Mouse (Mus musculus) spleen, adult 2 months (tissue): ENCODE results near the gene Memo1. TPM values are rescaled to one million over a fixed set of nuclear protein-coding genes. Genes with fewer than 3 reads are reported as not detected.

ENCODE experiments used
- DNase-seq, 2 experiments: peaks; one replicate each; pipeline versions ENCODE4 v3.0.0 to v3.0.0-alpha.2; 2012 to 2021; ENCODE audit warnings: low spot score in 2 of 2, low read depth in 1 of 2
- H3K27ac ChIP-seq: fragments of 200-500 bp; 2 replicates; pipeline ENCODE4 v1.5.1; 2012; ENCODE audit warnings: low read length, inconsistent platforms; ENCODE audit not compliant: insufficient read depth
- H3K27me3 ChIP-seq: fragments of 200-500 bp; 2 replicates; pipeline ENCODE4 v1.6.1; 2012; ENCODE audit warnings: mild to moderate bottlenecking, moderate library complexity, low read length, inconsistent platforms; ENCODE audit not compliant: control insufficient read depth, insufficient read depth
- H3K36me3 ChIP-seq: fragments of 200-500 bp; 2 replicates; pipeline ENCODE4 v1.6.1; 2012; ENCODE audit warnings: mild to moderate bottlenecking, low read length, inconsistent platforms; ENCODE audit not compliant: control insufficient read depth, insufficient read depth
- H3K4me1 ChIP-seq: fragments of 200-500 bp; 2 replicates; pipeline ENCODE4 v1.6.1; 2011; ENCODE audit warnings: inconsistent platforms; ENCODE audit not compliant: control insufficient read depth, insufficient read depth, insufficient read length
- H3K4me3 ChIP-seq: fragments of 200-500 bp; 2 replicates; pipeline ENCODE4 v1.5.1; 2011; ENCODE audit warnings: mild to moderate bottlenecking, inconsistent platforms; ENCODE audit not compliant: insufficient read depth, insufficient read length; ENCODE audit errors: extremely low read depth
- CTCF ChIP-seq: fragments of 200-500 bp; IDR thresholded peaks from 2 replicates; pipeline ENCODE4 v1.5.1; 2011; ENCODE audit warnings: mild to moderate bottlenecking, inconsistent platforms; ENCODE audit not compliant: insufficient read depth, insufficient read length, insufficient replicate concordance; ENCODE audit errors: extremely low read depth
- POLR2A ChIP-seq: fragments of 200-500 bp; IDR thresholded peaks from 2 replicates; pipeline ENCODE4 v1.6.1; 2011; ENCODE audit warnings: low read depth, low read length, inconsistent platforms
- WGBS: fragments of 180-500 bp; shearing (Covaris S2); methylation state at CpG from one replicate; pipeline ENCODE4 v1.1.7; 2018; 5-methylcytosine and 5-hydroxymethylcytosine counted together
- polyA plus RNA-seq: library from polyadenylated mRNA; depleted of rRNA; stranded (reverse); fragments of >200 nt; gene quantifications from 2 replicates; pipeline ENCODE4 v1.2.3, GENCODE M21; 2012

Gene Memo1
- polyA plus RNA-seq, 1 experiment, result 35.4 TPM

DNA sequence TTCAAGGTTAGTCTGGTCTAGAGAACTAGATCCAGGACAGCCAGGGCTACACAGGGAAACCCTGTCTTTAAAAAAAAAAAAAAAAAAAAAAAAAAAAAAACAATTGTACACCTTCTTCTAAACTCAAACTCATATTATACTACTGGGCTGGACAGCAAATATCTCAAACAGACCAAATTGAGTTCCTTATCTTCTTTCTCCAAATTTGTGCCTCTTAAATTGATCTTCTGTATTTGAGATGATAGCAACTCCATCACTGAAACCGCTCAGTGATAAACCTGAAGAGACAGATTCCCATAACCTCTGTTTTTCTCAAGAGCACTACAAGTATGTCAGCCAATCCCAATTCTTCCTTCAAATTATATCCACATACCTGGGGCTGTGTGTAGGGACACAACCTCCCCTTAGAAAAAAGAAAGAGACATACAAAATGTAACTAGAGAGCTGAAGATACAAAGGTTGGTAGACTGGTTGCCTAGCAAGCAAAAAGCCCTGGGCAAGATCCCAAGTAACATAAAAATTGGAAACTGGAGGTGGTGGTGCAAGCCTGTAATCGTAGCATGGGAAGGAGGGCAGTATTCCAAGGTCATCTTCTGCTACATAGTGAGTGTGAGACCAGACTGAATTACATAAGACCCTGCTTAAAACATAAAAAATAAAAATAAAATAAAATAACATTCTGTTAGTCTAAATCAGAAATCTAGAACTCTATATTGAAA lies 10.8 kb downstream of the Memo1 start:
- DNase-seq, result no peak
- Histone ChIP-seq H3K27ac (no peak overlapping the region), H3K4me1 (no peaks in the 10 kb centered on the region; the same call in 1 of the 2 replicates), H3K27me3 (no peaks in the 10 kb centered on the region), H3K4me3 (no peak overlapping the region), H3K36me3 (no peaks in the 10 kb centered on the region)
- TF ChIP-seq CTCF (no peak), POLR2A (no peak)
- 82% methylated on average over 2 of the region's 2 CpGs for WGBS

DNA sequence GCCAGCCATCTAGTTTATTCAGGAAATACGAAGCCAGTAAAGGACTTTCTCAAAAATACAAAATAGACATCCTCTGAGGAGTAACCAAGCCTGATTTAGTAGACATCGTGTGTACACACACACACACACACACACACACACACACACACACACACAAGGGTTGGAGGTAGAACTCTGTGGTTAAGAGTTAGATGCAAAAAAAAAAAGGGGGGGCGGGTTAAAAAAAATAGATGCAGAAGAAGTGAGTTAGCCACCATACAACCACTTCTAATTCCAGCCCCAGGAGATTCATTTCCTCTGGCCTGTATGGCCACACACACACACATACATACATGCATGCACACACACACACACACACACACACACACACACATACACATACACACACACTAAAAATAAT lies 13.3 kb downstream of the Memo1 start:
- Histone ChIP-seq H3K27ac (no peak overlapping the region), H3K36me3 (no peaks in the 10 kb centered on the region), H3K4me3 (no peak overlapping the region), H3K27me3 (no peaks in the 10 kb centered on the region), H3K4me1 (no peaks in the 10 kb centered on the region; the same call in 1 of the 2 replicates)
- 64% methylated on average over 3 of the region's 3 CpGs for whole genome bisulfite sequencing
- DNase-seq, result no peak
- no peak for TF ChIP-seq CTCF
- TF ChIP-seq POLR2A, result no peak

GRCm38 (mm10) chr17:74278966-74279869 lies 16.1 kb downstream of the Memo1 start:
- no peak overlapping the region for H3K4me3 ChIP-seq
- H3K27me3 ChIP-seq, result no peaks in the 10 kb centered on the region
- no peak overlapping the region for H3K27ac ChIP-seq
- WGBS, result 96% methylated on average over 8 of the region's 8 CpGs
- TF ChIP-seq POLR2A (no peak), CTCF (no peak)
- H3K36me3 ChIP-seq, result no peaks in the 10 kb centered on the region
- H3K4me1 ChIP-seq, result no peaks in the 10 kb centered on the region; the same call in 1 of the 2 replicates
- DNase-seq, result no peak

GRCm38 (mm10) chr17:74274471-74274870 lies 20.9 kb downstream of the Memo1 start:
- 47% methylated on average over 3 of the region's 3 CpGs for WGBS
- Histone ChIP-seq H3K27ac (no peak overlapping the region), H3K4me3 (no peak overlapping the region), H3K4me1 (peaks cover 4% of the 10 kb centered on the region; the same call in 1 of the 2 replicates), H3K36me3 (no peaks in the 10 kb centered on the region; the same call in 1 of the 2 replicates), H3K27me3 (no peaks in the 10 kb centered on the region)
- TF ChIP-seq POLR2A, result no peak
- TF ChIP-seq CTCF, result no peak
- DNase-seq, result no peak

DNA sequence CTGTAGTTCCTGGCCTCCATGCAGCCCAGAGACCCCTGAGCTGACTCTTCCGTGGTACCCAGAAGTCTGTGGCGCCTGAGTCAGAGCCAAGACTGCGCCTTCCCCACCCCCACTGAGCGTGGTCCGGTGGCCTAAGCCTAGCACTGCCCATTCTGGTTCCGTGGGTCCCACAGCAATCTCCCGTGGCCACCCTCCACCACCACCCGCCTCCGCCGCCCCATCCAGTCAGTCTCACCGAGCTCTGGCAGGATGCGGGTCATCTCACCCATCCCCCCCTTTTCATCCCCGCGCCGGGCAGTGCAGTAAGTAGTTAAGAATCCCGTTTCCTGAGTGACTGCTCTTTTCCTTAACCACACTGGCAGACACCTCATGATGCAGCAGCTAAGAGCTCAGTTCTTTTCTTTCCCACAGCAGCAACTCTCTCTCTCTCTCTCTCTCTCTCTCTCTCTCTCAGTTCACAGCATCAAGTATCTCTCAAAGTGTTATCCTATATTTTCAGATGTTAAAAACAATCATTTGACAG lies 22.6 kb downstream of the Memo1 start:
- DNase-seq, result no peak
- Histone ChIP-seq H3K36me3 (no peaks in the 10 kb centered on the region; the same call in 1 of the 2 replicates), H3K4me3 (no peak overlapping the region), H3K4me1 (peaks cover 4% of the 10 kb centered on the region; the same call in 1 of the 2 replicates), H3K27ac (no peak overlapping the region), H3K27me3 (no peaks in the 10 kb centered on the region)
- TF ChIP-seq POLR2A (no peak), CTCF (no peak)
- WGBS, result 90% methylated on average over 16 of the region's 16 CpGs

DNA sequence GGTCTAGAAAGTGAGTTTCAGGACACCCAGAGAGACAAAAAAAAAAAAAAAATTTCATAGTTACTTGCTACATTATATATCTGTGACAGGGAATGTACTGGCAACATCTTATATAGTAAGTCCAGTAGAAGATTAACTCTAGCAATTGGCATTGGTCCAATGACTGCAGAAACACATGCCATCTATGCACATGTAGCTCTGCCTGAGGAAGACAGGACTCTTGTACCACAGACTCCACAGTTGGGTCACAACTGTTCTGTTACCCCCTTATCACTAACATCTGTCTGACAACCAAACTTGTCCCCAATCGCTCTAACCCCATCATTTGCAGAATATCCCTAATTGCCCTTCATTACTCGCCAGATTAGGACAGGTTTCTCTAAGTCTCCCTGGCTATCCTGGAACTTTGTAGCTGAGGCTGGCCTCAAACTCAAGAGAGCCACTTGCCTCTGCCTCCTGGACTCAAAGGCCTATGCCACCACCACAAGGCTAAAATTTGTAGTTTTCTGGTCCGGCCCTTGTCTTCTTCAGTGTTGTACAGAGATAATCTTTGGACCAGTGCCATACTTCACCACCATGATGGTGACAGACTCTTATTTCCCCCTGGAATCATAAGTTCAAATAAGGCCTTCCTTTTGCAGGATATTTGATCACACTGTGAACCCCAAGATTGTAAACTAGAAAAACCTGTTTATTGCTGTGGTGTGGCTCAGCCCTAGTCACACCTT lies 23.6 kb downstream of the Memo1 start:
- Histone ChIP-seq H3K4me1 (peaks cover 4% of the 10 kb centered on the region; the same call in 1 of the 2 replicates), H3K4me3 (no peak overlapping the region), H3K27ac (no peak overlapping the region), H3K36me3 (no peaks in the 10 kb centered on the region; the same call in 1 of the 2 replicates), H3K27me3 (no peaks in the 10 kb centered on the region)
- DNase-seq, result no peak
- 82% methylated on average over 3 of the region's 3 CpGs for WGBS
- no peak for TF ChIP-seq POLR2A
- TF ChIP-seq CTCF, result no peak
